Mouse (Mus musculus) hindbrain, embryonic 13.5 days (tissue): ENCODE results near the gene Unc13c. TPM values are rescaled to one million over a fixed set of nuclear protein-coding genes. Genes with fewer than 3 reads are reported as not detected.

ENCODE experiments used
- ATAC-seq: fragments of 200-750 bp; cut with Nextera tagmentation; 2 replicates; pipeline ENCODE4 v1.8.0; 2017; ENCODE audit warnings: moderate TSS enrichment; ENCODE audit not compliant: low FRiP score
- H3K27ac ChIP-seq: fragments of 300-500 bp; sonication (generic); 2 replicates; pipeline ENCODE4 v1.5.1; 2015; ENCODE audit warnings: inconsistent platforms, mild to moderate bottlenecking, moderate library complexity
- H3K27me3 ChIP-seq: fragments of 300-500 bp; sonication (generic); 2 replicates; pipeline ENCODE4 v1.6.1; 2015; ENCODE audit warnings: mild to moderate bottlenecking, inconsistent platforms
- H3K36me3 ChIP-seq: fragments of 300-500 bp; sonication (generic); 2 replicates; pipeline ENCODE4 v1.6.1; 2015; ENCODE audit warnings: mild to moderate bottlenecking, inconsistent platforms
- H3K4me1 ChIP-seq: fragments of 300-500 bp; sonication (generic); replicated peaks from 2 replicates; pipeline ENCODE4 v1.6.1; 2015; ENCODE audit warnings: inconsistent platforms
- H3K4me2 ChIP-seq: fragments of 300-500 bp; sonication (generic); 2 replicates; pipeline ENCODE4 v1.6.1; 2015; ENCODE audit warnings: inconsistent platforms, mild to moderate bottlenecking, moderate library complexity
- H3K4me3 ChIP-seq: fragments of 300-500 bp; sonication (generic); 2 replicates; pipeline ENCODE4 v1.5.1; 2015; ENCODE audit warnings: mild to moderate bottlenecking, inconsistent platforms
- H3K9ac ChIP-seq: fragments of 300-500 bp; sonication (generic); 2 replicates; pipeline ENCODE4 v1.6.1; 2015; ENCODE audit warnings: mild to moderate bottlenecking, inconsistent platforms
- H3K9me3 ChIP-seq: fragments of 300-500 bp; sonication (generic); 2 replicates; pipeline ENCODE4 v1.6.1; 2016; ENCODE audit warnings: inconsistent platforms
- WGBS: fragments of 180-500 bp; shearing (Covaris S2); methylation state at CpG from one replicate; pipeline ENCODE4 v1.1.7; 2015; 5-methylcytosine and 5-hydroxymethylcytosine counted together
- polyA plus RNA-seq: library from polyadenylated mRNA; unstranded; fragments of >200 nt; fragmentation: Nextera tagmentation; extraction: Ambion mirVana; gene quantifications from 2 replicates; pipeline ENCODE4 v1.2.1, GENCODE M21; 2015

Unc13c gene
- polyA plus RNA-seq, 1 experiment from 2014 or later, result 3.1 TPM

DNA sequence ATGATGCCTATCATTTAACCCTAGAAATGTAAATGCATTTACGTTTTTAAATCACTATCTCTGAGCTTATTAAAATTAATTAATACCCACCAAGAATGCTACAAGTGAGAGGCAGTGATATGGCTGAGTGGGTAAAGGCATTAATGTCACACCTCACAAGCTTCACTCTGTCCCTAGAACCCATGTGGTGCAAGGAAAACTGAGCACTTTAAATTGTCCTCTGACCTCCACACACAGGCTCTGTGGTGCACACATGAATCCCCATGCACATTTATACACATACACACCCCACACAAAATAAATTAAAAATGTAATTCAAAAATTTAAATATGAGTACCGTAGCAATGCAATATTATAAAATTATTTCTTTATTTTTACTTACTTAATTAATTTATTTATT is 287.2 kb downstream of the Unc13c start:
- 77% methylated on average over 2 of the region's 2 CpGs for WGBS
- ATAC-seq, result no peak
- no peaks in the 10 kb centered on the region for H3K9me3 ChIP-seq
- H3K4me2 ChIP-seq, result no peak overlapping the region
- H3K27ac ChIP-seq, result no peak overlapping the region
- H3K4me3 ChIP-seq, result no peak overlapping the region
- H3K36me3 ChIP-seq, result no peaks in the 10 kb centered on the region
- peaks cover 9% of the 10 kb centered on the region for H3K4me1 ChIP-seq
- H3K27me3 ChIP-seq, result no peaks in the 10 kb centered on the region
- no peak overlapping the region for H3K9ac ChIP-seq

DNA sequence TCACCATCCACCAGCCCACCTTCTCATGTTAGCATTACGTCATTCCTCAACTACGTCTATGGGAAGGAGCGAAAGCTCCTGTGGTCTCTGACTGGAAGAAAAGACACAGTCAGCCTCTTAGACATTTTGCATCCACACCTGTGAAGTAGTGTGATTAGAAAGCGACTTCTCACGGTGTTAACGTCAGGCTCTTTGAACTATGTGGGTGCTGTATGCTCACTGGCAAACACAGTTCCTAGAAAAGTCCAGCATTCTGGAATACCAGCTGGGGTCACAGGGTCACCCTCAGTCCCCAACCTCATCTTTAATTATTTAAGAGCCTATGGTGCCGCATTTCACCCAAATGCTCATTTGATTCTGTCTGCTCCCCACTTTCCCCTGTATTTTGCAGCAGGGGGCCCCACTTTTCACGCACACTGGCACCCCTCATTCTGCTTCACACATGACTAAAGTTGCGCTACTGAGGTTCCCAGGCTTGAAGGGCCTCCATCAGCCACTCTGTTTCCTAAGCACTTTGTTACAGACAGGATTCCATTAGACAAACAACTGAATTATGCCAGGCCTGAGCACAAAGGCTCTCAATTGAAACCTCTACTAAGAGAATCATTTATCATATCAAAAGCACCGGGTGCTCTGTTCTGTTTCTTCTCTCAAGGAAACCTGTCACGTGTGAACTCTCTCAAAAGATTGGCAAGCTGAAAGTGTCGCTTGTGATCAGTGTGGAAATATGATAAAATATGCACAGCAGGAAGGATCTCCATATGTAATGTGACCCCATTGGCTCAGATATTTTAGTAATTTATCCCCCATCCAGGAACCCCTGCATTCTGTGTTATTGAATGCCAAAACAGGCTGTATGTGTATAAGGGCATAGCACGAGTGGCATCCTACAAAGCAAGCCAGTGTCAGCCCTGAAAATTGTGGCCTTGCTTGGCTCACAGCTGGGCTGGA is 287.9 kb downstream of the Unc13c start:
- Histone ChIP-seq H3K4me1 (peaks cover 9% of the 10 kb centered on the region), H3K4me2 (no peak overlapping the region), H3K36me3 (no peaks in the 10 kb centered on the region), H3K4me3 (no peak overlapping the region), H3K27ac (peak overlapping the region; percentile 36; the same call in 1 of the 2 replicates), H3K27me3 (no peaks in the 10 kb centered on the region), H3K9ac (no peak overlapping the region), H3K9me3 (no peaks in the 10 kb centered on the region)
- peak; percentile 54; the same call in 1 of the 2 replicates for ATAC-seq
- 53% methylated on average over 13 of the region's 13 CpGs for WGBS

DNA sequence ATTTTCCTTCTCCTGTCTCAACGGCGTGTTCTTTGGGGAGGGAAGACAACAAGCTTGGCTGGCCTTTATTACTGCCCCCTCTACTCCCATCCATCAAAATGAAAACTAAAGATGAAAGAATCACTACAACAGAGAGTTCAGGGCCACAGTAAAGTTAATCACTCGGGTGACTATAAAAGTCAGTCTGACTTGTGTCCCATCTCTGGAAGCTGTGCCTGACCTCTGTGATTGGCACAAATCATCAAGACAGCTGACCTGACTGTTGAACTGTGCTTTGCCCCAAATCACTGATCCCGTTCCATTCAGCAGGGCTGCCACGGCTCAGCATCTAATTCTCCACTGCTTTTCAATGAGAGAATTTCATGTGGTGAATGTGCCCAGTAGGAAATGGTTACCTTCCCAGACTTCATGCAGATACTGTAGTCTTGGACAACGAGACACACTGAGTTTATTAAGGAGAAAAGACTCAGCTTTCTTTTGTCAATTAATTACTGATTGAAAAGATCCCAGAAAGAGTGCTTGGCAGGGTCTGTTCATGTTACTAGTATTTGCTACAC is 297.0 kb downstream of the Unc13c start:
- Histone ChIP-seq H3K27ac (no peak overlapping the region), H3K9me3 (no peaks in the 10 kb centered on the region), H3K27me3 (no peaks in the 10 kb centered on the region), H3K4me2 (no peak overlapping the region), H3K36me3 (no peaks in the 10 kb centered on the region), H3K9ac (no peak overlapping the region), H3K4me1 (no peaks in the 10 kb centered on the region), H3K4me3 (no peak overlapping the region)
- WGBS, result 50% methylated on average over 6 of the region's 6 CpGs
- ATAC-seq, result no peak

DNA sequence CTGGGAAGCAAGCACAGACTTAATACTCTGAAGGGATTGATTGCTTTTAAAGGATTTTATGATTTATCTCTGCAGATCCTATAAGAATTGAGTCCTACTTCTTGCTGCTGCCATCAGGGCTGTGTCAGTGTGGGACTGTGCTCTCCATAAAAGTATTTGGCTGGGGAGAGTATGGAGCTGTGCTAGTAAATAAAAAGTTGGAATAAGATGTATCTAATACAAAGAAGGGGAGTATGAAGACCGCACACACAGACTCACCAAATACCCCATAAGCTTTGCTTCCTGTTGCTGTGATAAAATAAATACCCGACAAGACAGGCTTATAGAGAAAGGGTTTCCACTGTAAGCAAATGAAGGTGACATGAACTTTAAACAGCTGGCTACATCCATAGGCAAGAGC is 298.7 kb downstream of the Unc13c start:
- Histone ChIP-seq H3K27me3 (no peaks in the 10 kb centered on the region), H3K36me3 (no peaks in the 10 kb centered on the region), H3K4me2 (no peak overlapping the region), H3K27ac (no peak overlapping the region), H3K4me3 (no peak overlapping the region), H3K9me3 (no peaks in the 10 kb centered on the region), H3K9ac (no peak overlapping the region), H3K4me1 (no peaks in the 10 kb centered on the region)
- 86% methylated on average over 2 of the region's 2 CpGs for WGBS
- no peak for ATAC-seq

DNA sequence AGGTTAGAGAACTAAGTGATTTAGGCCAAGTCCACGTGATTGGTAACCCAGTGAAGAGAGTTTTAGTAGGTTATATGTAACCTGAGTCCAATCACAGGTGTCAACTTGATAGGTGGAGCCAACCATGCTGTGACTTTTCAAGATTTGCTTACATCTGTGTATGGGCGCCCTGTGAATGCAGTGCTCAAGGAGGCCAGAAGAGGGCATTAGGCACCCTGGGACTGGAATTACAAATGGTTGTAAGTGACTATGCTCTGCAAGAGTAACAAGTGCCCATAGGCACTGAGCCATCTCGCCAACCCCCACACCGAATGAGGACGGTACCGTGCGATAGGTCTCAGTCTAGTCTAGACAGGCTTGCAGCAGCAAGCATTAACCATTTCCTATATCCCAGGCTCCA is 305.9 kb downstream of the Unc13c start:
- 91% methylated on average over 7 of the region's 7 CpGs for WGBS
- Histone ChIP-seq H3K4me2 (no peak overlapping the region), H3K36me3 (no peaks in the 10 kb centered on the region), H3K4me1 (peaks cover 9% of the 10 kb centered on the region; the same call in 1 of the 2 replicates), H3K9me3 (no peaks in the 10 kb centered on the region), H3K9ac (no peak overlapping the region), H3K4me3 (no peak overlapping the region), H3K27ac (no peak overlapping the region), H3K27me3 (no peaks in the 10 kb centered on the region)
- ATAC-seq, result no peak

DNA sequence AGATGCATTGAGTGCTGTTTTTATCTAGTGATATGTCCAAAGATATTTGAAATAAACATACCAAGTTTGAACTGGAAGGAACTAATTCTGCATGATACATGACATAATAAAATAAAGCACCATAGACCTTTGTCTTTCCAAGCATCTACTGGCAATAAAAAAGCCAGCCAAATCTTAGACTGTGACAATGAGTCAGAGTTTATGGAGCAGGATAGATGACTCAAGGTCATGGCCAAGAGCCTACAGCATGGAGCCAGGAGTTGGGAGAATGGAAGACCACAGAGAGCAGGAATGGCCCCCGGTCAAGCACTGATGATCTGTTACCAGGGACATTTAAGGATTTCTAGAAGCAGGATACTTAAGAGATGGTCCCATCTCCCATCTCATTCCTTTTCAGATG is 319.7 kb downstream of the Unc13c start:
- H3K27ac ChIP-seq, result no peak overlapping the region
- no peaks in the 10 kb centered on the region for H3K4me1 ChIP-seq
- ATAC-seq, result no peak
- H3K9me3 ChIP-seq, result no peaks in the 10 kb centered on the region
- H3K9ac ChIP-seq, result no peak overlapping the region
- no peak overlapping the region for H3K4me2 ChIP-seq
- no peaks in the 10 kb centered on the region for H3K27me3 ChIP-seq
- 96% methylated on average over 1 of the region's 1 CpGs for WGBS
- H3K36me3 ChIP-seq, result no peaks in the 10 kb centered on the region
- H3K4me3 ChIP-seq, result no peak overlapping the region

DNA sequence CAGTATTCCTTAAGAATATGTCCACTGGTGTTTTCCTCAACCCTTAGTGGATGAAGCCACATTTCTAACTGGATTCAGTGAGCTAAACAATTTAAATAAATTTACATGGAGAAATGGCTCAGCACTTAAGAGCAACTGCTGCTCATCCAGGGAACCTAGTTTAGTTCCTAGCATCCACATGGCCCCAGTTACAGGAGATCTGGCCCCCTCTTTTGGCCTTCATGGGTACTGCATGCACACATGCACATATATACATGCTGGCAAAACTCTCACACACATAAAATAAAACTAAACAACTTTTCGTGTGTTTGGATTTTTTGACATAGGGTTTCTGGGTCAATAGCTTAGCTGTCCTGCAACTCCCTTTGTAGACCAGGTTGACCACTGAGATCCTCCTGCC is 330.6 kb downstream of the Unc13c start:
- no peaks in the 10 kb centered on the region for H3K9me3 ChIP-seq
- H3K27me3 ChIP-seq, result no peaks in the 10 kb centered on the region
- H3K4me2 ChIP-seq, result no peak overlapping the region
- H3K27ac ChIP-seq, result no peak overlapping the region
- WGBS, result 89% methylated on average over 1 of the region's 1 CpGs
- no peaks in the 10 kb centered on the region for H3K36me3 ChIP-seq
- H3K9ac ChIP-seq, result no peak overlapping the region
- H3K4me1 ChIP-seq, result no peaks in the 10 kb centered on the region
- no peak overlapping the region for H3K4me3 ChIP-seq
- ATAC-seq, result no peak

DNA sequence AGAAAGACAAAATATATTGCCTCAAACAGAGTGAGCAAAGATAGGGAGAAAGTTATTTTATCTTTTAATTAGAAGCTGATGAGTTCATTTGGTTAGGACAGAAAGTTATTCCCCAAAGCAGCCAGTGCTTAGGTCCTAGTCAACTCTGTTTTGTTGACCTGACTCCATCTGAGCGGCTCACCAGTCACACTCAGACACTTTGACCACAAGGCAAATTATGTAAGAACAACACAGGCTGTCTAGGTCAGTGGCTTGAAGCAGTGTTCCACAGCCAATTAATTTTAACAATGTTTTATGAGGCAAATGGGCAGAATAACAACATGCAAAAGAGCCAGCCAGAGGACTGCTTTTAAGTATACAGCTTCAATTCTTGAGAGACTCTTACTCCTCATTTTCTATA is 343.6 kb downstream of the Unc13c start:
- no peak overlapping the region for H3K27ac ChIP-seq
- H3K4me1 ChIP-seq, result no peaks in the 10 kb centered on the region
- H3K36me3 ChIP-seq, result no peaks in the 10 kb centered on the region
- H3K27me3 ChIP-seq, result no peaks in the 10 kb centered on the region
- H3K4me3 ChIP-seq, result no peak overlapping the region
- no peak overlapping the region for H3K9ac ChIP-seq
- ATAC-seq, result no peak
- 77% methylated on average over 1 of the region's 1 CpGs for WGBS
- H3K9me3 ChIP-seq, result no peaks in the 10 kb centered on the region
- H3K4me2 ChIP-seq, result no peak overlapping the region

DNA sequence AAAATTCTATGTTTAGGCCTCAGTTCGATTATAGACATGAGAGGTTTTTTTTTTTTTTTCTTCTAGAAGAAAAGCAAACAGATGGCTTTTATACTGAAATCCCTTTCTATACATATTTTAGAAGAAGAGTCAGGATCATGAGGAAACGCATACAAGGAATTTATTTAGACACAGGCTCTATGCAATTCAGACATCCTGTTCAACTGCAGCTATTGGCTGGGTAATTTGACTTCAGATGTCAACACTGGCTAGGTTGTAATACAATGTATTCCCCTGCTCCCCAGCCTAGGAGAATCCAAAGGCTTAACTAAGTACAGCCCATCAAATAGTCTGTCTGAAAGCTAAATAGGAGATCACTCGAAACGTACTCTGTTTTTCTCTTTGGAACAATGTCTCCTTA is 355.9 kb downstream of the Unc13c start:
- Histone ChIP-seq H3K4me2 (no peak overlapping the region), H3K9me3 (no peaks in the 10 kb centered on the region), H3K36me3 (no peaks in the 10 kb centered on the region), H3K27me3 (no peaks in the 10 kb centered on the region), H3K9ac (no peak overlapping the region), H3K27ac (no peak overlapping the region), H3K4me1 (no peaks in the 10 kb centered on the region), H3K4me3 (no peak overlapping the region)
- no peak for ATAC-seq
- 79% methylated on average over 4 of the region's 4 CpGs for WGBS

DNA sequence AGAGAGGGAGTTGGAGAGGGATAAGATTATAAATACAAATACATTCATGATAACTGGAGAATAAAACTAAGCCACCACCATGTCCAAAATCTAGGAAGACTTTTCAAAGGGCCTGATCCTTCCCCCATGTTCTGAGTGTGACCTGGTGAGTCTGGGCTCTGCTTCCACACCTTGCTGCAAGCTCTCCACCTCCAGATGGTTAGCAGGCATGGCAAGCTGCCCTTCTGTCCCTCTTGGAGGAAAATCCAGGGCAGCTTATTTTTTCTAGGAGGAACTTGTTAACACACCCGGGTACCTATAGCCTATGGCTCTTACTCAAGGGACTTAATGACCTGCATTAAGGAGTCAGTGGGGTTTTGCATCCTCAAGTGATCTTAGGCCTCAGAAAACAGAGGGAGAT is 364.8 kb downstream of the Unc13c start:
- Histone ChIP-seq H3K4me2 (no peak overlapping the region), H3K27ac (no peak overlapping the region), H3K4me1 (no peaks in the 10 kb centered on the region), H3K27me3 (no peaks in the 10 kb centered on the region), H3K36me3 (no peaks in the 10 kb centered on the region), H3K4me3 (no peak overlapping the region), H3K9ac (no peak overlapping the region), H3K9me3 (no peaks in the 10 kb centered on the region)
- WGBS, result 83% methylated on average over 1 of the region's 1 CpGs
- ATAC-seq, result no peak

DNA sequence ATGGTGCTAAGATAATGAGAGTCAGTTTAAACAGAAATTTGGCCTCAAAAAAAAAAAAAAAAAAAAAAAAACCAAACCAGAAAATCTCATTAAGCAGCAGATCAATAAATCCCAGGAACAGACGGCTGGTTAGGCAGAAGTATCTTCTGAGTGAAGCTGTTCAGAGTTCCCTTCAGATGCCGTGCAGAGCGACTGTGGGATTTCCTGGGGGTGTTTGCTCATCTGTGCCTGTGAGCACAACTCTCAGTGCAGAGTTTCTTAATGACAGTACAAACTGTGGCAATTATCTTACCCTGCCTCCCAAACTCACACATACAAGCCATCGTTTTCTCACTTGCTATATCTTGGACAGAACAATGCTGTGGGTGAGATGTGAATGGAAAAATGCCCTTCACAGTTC is 403.2 kb downstream of the Unc13c start:
- H3K27ac ChIP-seq, result no peak overlapping the region
- H3K9me3 ChIP-seq, result no peaks in the 10 kb centered on the region
- WGBS, result 70% methylated on average over 4 of the region's 4 CpGs
- H3K27me3 ChIP-seq, result no peaks in the 10 kb centered on the region
- H3K4me3 ChIP-seq, result no peak overlapping the region
- no peak overlapping the region for H3K4me2 ChIP-seq
- H3K4me1 ChIP-seq, result peaks cover 6% of the 10 kb centered on the region; the same call in 1 of the 2 replicates
- H3K36me3 ChIP-seq, result no peaks in the 10 kb centered on the region
- H3K9ac ChIP-seq, result no peak overlapping the region
- ATAC-seq, result no peak

DNA sequence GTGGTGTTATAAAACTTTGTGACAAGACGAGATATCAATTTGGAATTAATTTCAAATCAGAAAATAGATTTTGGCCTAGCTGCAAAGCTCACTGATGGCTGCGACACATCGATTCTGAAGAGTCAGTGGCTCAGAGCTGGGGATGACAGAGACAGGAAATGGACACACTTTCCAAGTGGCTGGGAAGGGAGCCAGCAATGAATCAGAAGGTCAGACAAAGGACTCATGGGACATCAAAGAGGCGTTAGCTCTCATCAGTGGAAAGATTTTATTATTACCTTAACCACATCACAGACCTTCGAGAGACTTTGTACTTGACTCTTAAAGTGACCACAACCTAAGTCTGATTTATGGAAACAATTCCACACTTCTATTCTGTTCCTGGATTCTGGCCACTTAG is 408.7 kb downstream of the Unc13c start:
- Histone ChIP-seq H3K4me1 (peaks cover 6% of the 10 kb centered on the region; the same call in 1 of the 2 replicates), H3K27ac (no peak overlapping the region), H3K9ac (no peak overlapping the region), H3K27me3 (no peaks in the 10 kb centered on the region), H3K4me3 (no peak overlapping the region), H3K4me2 (no peak overlapping the region), H3K9me3 (no peaks in the 10 kb centered on the region), H3K36me3 (no peaks in the 10 kb centered on the region)
- no peak for ATAC-seq
- 64% methylated on average over 5 of the region's 5 CpGs for WGBS

DNA sequence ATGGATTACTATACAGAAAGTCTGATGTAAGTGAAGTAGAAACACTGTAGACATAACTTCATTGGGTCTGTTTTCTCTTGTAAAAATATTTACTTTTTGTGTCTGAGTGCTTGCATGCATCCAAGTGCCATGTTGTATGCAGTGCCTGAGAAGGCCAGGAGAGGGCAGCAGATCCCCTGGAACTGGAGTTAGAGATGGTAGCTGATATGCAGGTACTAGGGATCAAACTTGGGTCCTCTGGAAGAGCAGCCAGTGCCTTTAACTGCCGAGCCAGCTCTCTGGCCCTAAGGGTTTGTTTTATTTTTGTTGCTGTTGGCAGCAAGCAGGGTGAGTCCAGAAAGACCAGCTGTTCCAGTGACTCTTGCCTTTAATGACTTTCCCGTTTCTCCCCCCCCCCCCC is 411.0 kb downstream of the Unc13c start:
- no peak for ATAC-seq
- no peaks in the 10 kb centered on the region for H3K9me3 ChIP-seq
- no peak overlapping the region for H3K4me3 ChIP-seq
- no peak overlapping the region for H3K4me2 ChIP-seq
- no peak overlapping the region for H3K27ac ChIP-seq
- H3K9ac ChIP-seq, result no peak overlapping the region
- H3K4me1 ChIP-seq, result no peaks in the 10 kb centered on the region
- no peaks in the 10 kb centered on the region for H3K36me3 ChIP-seq
- no peaks in the 10 kb centered on the region for H3K27me3 ChIP-seq
- WGBS, result 70% methylated on average over 2 of the region's 2 CpGs
